Mouse (Mus musculus) heart, adult 2 months (tissue): ENCODE results near the gene Pik3ip1.

ENCODE experiments used
- EP300 ChIP-seq: fragments of 200-500 bp; IDR thresholded peaks from 2 replicates; pipeline ENCODE4 v1.6.1; 2011; ENCODE audit warnings: low read depth, low read length, control low read depth; ENCODE audit not compliant: insufficient read depth
- POLR2A ChIP-seq: fragments of 200-500 bp; IDR thresholded peaks from 2 replicates; pipeline ENCODE4 v1.6.1; 2011; ENCODE audit warnings: mild to moderate bottlenecking, low read depth, low read length, control low read depth; ENCODE audit not compliant: insufficient read depth

DNA sequence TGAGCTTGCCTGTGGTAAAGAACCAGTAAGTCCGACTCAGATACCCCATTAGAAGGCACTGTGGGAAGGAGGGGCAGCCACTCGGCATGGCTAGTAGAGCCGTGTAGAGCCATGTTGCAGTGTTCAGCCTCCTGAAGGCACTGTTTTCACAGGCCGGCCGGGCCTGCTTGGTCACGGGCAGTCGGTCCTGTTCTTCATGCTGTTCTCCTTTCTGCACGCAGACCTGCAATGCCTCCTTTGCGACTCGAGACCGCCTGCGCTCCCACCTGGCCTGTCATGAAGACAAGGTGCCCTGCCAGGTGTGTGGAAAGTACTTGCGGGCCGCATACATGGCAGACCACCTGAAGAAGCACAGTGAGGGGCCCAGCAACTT, 31.4 kb upstream of the Pik3ip1 start:
- TF ChIP-seq POLR2A (no peak), EP300 (no peak)
